Mouse (Mus musculus) C2C12 (cell line): ENCODE data around the gene Ppfia1.

ENCODE experiments used
- CEBPB ChIP-seq: IDR thresholded peaks from one replicate; pipeline ENCODE4 v1.6.1; 2011; ENCODE audit warnings: low read depth, mild to moderate bottlenecking, control low read depth, moderate library complexity
- CTCF ChIP-seq: IDR thresholded peaks from one replicate; pipeline ENCODE4 v1.5.1; 2011; ENCODE audit not compliant: control insufficient read depth, insufficient read depth, insufficient read length
- MAX ChIP-seq: IDR thresholded peaks from one replicate; pipeline ENCODE4 v1.6.1; 2011; ENCODE audit warnings: mild to moderate bottlenecking, control low read depth
- MYOG ChIP-seq: IDR thresholded peaks from one replicate; pipeline ENCODE4 v1.6.1; 2011; ENCODE audit not compliant: control insufficient read depth, insufficient read length; ENCODE audit errors: extremely low read depth
- USF1 ChIP-seq: IDR thresholded peaks from one replicate; pipeline ENCODE4 v1.6.1; 2011; ENCODE audit warnings: low read depth, mild to moderate bottlenecking, control low read depth, moderate library complexity

DNA sequence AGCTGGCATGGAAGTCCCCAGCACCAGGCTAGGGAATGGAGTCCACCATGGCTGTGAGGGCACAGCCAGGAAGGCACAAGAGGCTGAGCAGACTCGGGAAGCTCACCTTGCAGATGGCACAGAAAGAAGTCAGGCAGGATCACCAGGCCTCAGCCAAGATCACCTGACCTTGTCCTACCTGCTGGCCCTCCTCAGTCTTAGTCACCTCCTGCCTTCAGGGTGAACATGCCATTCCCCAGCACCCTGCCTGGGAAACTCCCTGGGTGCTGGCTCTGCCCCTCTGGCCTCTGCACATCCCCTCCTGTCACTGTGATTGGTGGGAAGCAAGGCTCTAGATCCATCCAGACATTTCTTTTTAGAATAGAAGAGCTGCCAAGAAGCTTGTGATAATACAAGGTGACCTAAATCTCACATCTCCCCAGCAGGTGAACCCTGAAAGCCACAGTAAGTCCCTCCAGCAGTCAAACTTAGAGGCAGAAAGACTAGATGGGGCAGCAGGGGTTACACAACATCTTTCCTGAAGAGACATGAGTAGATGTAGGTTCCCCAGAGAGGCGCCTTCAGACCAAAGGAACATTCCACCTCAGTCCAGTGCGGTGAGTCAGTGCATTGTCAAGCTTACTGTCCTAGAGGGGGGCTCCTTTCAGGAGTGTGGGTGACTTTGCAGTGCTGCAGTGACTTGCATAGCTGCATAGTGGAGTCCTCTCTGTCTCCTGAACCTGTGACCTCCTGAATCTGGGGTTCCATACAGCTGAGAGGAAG lies 13.6 kb upstream of the Ppfia1 start:
- TF ChIP-seq CTCF = no peak
- TF ChIP-seq USF1 = no peak
- no peak for TF ChIP-seq MAX
- TF ChIP-seq CEBPB = peak; percentile 49
- no peak for TF ChIP-seq MYOG
